Mouse (Mus musculus) C2C12 (cell line): Measurements from ENCODE around the gene Tusc1.

Experiments used
- CEBPB ChIP-seq: IDR thresholded peaks from one replicate; pipeline ENCODE4 v1.6.1; 2011; ENCODE audit warnings: low read depth, mild to moderate bottlenecking, control low read depth, moderate library complexity
- CTCF ChIP-seq: IDR thresholded peaks from one replicate; pipeline ENCODE4 v1.5.1; 2011; ENCODE audit not compliant: control insufficient read depth, insufficient read depth, insufficient read length
- MAX ChIP-seq: IDR thresholded peaks from one replicate; pipeline ENCODE4 v1.6.1; 2011; ENCODE audit warnings: mild to moderate bottlenecking, control low read depth
- MYOD1 ChIP-seq: IDR thresholded peaks from one replicate; pipeline ENCODE4 v1.6.1; 2011; ENCODE audit warnings: low read depth; ENCODE audit not compliant: control insufficient read depth, insufficient read length
- MYOG ChIP-seq: IDR thresholded peaks from one replicate; pipeline ENCODE4 v1.6.1; 2011; ENCODE audit not compliant: control insufficient read depth, insufficient read length; ENCODE audit errors: extremely low read depth
- USF1 ChIP-seq: IDR thresholded peaks from one replicate; pipeline ENCODE4 v1.6.1; 2011; ENCODE audit warnings: low read depth, mild to moderate bottlenecking, control low read depth, moderate library complexity

DNA sequence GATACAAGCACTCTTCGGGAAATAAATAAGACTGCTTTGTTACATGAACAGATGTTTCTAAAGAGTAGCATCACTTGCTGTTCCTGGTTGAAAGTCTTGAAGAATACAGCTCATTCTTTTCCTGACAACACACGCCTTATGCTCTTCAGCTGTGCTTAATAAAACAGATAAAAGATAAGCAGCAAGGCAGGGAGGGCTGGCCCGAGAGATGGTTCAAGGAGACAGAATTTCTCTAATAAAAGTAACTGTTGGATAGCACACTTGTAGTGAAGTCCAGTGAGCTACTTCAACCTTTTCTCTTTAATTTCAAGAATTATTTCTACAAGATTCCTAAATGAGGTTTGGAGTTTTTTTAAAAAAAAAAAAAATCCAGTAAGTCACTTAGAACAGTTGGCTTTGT is 2.7 kb upstream of the Tusc1 start:
- no peak for TF ChIP-seq CEBPB
- TF ChIP-seq CTCF: no peak
- no peak for TF ChIP-seq MYOG
- no peak for TF ChIP-seq MYOD1
- TF ChIP-seq MAX: no peak
- TF ChIP-seq USF1: no peak
